Mouse (Mus musculus) left cerebral cortex, adult 2 months (tissue): ENCODE results near the gene Galnt6. TPM values are rescaled to one million over a fixed set of nuclear protein-coding genes. Genes with fewer than 3 reads are reported as not detected.
A peak's percentile ranks its signal among the peaks of the same experiment; 100 is the strongest.

Experiments used
- DNase-seq, 2 experiments: peaks; one replicate each; pipeline ENCODE4 v3.0.0; 2021 to 2022; ENCODE audit warnings: low spot score in 2 of 2, mixed read lengths in 1 of 2; ENCODE audit errors: extremely low spot score in 1 of 2
- H3K27ac ChIP-seq: fragments of 200-600 bp; 2 replicates; pipeline ENCODE4 v1.8.1; 2022
- H3K4me3 ChIP-seq: fragments of 200-600 bp; 2 replicates; pipeline ENCODE4 v1.8.1; 2022
- CTCF ChIP-seq: fragments of 200-600 bp; IDR thresholded peaks from 2 replicates; pipeline ENCODE4 v1.8.1; 2022; ENCODE audit warnings: antibody characterized with exemption, mild to moderate bottlenecking, moderate library complexity
- intact Hi-C: fragments of 180-260 bp; cut with DNase I; formaldehyde crosslinking; loops from one replicate; pipeline ENCODE4 v1.15.1; 2025
- total RNA-seq, 2 experiments: library from RNA; stranded (reverse); gene quantifications; 2 replicates each; pipeline ENCODE4 v1.2.3; 2021

Galnt6 gene
- total RNA-seq, 2 experiments from 2014 or later, result 4.8 to 4.9 TPM

GRCm38 (mm10) chr15:100732580-100732979, 3.4 kb upstream of the Galnt6 start:
- no peak for TF ChIP-seq CTCF
- Histone ChIP-seq H3K4me3 (no peak overlapping the region), H3K27ac (no peak overlapping the region)
- no peak for DNase-seq
- intact Hi-C loops, result no loop called here

GRCm38 (mm10) chr15:100731081-100731480, 1.9 kb upstream of the Galnt6 start:
- intact Hi-C loops, result no loop called here
- H3K4me3 ChIP-seq, result no peak overlapping the region
- no peak overlapping the region for H3K27ac ChIP-seq
- TF ChIP-seq CTCF, result no peak
- no peak for DNase-seq

- Histone ChIP-seq H3K4me3 (peak overlapping the region; percentile 26), H3K27ac (no peak overlapping the region)
- intact Hi-C loops, result no loop called here
- DNase-seq, result no peak
- TF ChIP-seq CTCF, result no peak
Measured at GRCm38 (mm10) chr15:100728586-100728985, 590 bp downstream of the Galnt6 start.

- Histone ChIP-seq H3K4me3 (no peak overlapping the region), H3K27ac (no peak overlapping the region; the same call in 1 of the 2 replicates)
- intact Hi-C loops, result no loop called here
- TF ChIP-seq CTCF, result no peak
- no peak for DNase-seq
Measured at GRCm38 (mm10) chr15:100727834-100728233, 1.3 kb downstream of the Galnt6 start.

GRCm38 (mm10) chr15:100726721-100727120, 2.5 kb downstream of the Galnt6 start:
- DNase-seq, result no peak
- Histone ChIP-seq H3K27ac (no peak overlapping the region), H3K4me3 (no peak overlapping the region)
- no peak for TF ChIP-seq CTCF
- intact Hi-C loops, result no loop called here

GRCm38 (mm10) chr15:100723505-100723904, 5.7 kb downstream of the Galnt6 start:
- Histone ChIP-seq H3K27ac (no peak overlapping the region), H3K4me3 (no peak overlapping the region)
- DNase-seq, result no peak
- TF ChIP-seq CTCF, result no peak
- intact Hi-C loops, result no loop called here

GRCm38 (mm10) chr15:100722564-100722963, 6.6 kb downstream of the Galnt6 start:
- no peak for TF ChIP-seq CTCF
- DNase-seq, result no peak
- Histone ChIP-seq H3K27ac (no peak overlapping the region), H3K4me3 (no peak overlapping the region)
- intact Hi-C loops, result no loop called here

GRCm38 (mm10) chr15:100722026-100722425, 7.2 kb downstream of the Galnt6 start:
- intact Hi-C loops, result no loop called here
- no peak for DNase-seq
- Histone ChIP-seq H3K27ac (no peak overlapping the region), H3K4me3 (no peak overlapping the region)
- TF ChIP-seq CTCF, result no peak

- no peak overlapping the region for H3K4me3 ChIP-seq
- TF ChIP-seq CTCF, result no peak
- no peak for DNase-seq
- intact Hi-C loops, result no loop called here
- no peak overlapping the region for H3K27ac ChIP-seq
Measured at GRCm38 (mm10) chr15:100721445-100721844, 7.7 kb downstream of the Galnt6 start.

GRCm38 (mm10) chr15:100720066-100720465, 9.1 kb downstream of the Galnt6 start:
- no peak for DNase-seq

GRCm38 (mm10) chr15:100719217-100719616, 10.0 kb downstream of the Galnt6 start:
- intact Hi-C loops, result no loop called here
- no peak overlapping the region for H3K4me3 ChIP-seq
- TF ChIP-seq CTCF, result no peak
- no peak overlapping the region for H3K27ac ChIP-seq
- no peak for DNase-seq

More at GRCm38 (mm10) chr15:100720066-100720465, 9.1 kb downstream of the Galnt6 start:
- Histone ChIP-seq H3K4me3 (no peak overlapping the region), H3K27ac (no peak overlapping the region)
- intact Hi-C loops, result no loop called here
- TF ChIP-seq CTCF, result no peak

GRCm38 (mm10) chr15:100718572-100718971, 10.6 kb downstream of the Galnt6 start:
- no peak for DNase-seq
- no peak overlapping the region for H3K27ac ChIP-seq
- no peak overlapping the region for H3K4me3 ChIP-seq
- peak; percentile 27 for TF ChIP-seq CTCF
- intact Hi-C loops, result no loop called here

GRCm38 (mm10) chr15:100717933-100718332, 11.2 kb downstream of the Galnt6 start:
- TF ChIP-seq CTCF, result no peak
- Histone ChIP-seq H3K27ac (no peak overlapping the region), H3K4me3 (no peak overlapping the region)
- DNase-seq, result no peak
- intact Hi-C loops, result no loop called here
